Mouse (Mus musculus) midbrain, embryonic 11.5 days (tissue): ENCODE measurements around the gene Cspg4. TPM values are rescaled to one million over a fixed set of nuclear protein-coding genes. Genes with fewer than 3 reads are reported as not detected.
A peak's percentile ranks its signal among the peaks of the same experiment; 100 is the strongest.

Experiments
- ATAC-seq: fragments of 200-750 bp; cut with Nextera tagmentation; 2 replicates; pipeline ENCODE4 v1.8.0; 2017; ENCODE audit warnings: moderate TSS enrichment, moderate library complexity; ENCODE audit not compliant: low FRiP score
- DNase-seq: peaks from one replicate; pipeline ENCODE4 v3.0.0; 2015; ENCODE audit warnings: low spot score; ENCODE audit errors: missing footprints
- H3K27ac ChIP-seq: fragments of 300-500 bp; sonication (generic); 2 replicates; pipeline ENCODE4 v1.5.1; 2014; ENCODE audit warnings: low read depth, low read length
- H3K27me3 ChIP-seq: fragments of 300-500 bp; sonication (generic); 2 replicates; pipeline ENCODE4 v1.6.1; 2014; ENCODE audit warnings: mild to moderate bottlenecking, low read length, moderate library complexity, mixed read lengths; ENCODE audit not compliant: control insufficient read depth, insufficient read depth
- H3K36me3 ChIP-seq: fragments of 300-500 bp; sonication (generic); 2 replicates; pipeline ENCODE4 v1.6.1; 2014; ENCODE audit warnings: mild to moderate bottlenecking, low read length, moderate library complexity, mixed read lengths; ENCODE audit not compliant: control insufficient read depth, insufficient read depth
- H3K4me1 ChIP-seq: fragments of 300-500 bp; sonication (generic); 2 replicates; pipeline ENCODE4 v1.6.1; 2014; ENCODE audit warnings: low read length; ENCODE audit not compliant: control insufficient read depth, insufficient read depth
- H3K4me2 ChIP-seq: fragments of 300-500 bp; sonication (generic); 2 replicates; pipeline ENCODE4 v1.6.1; 2014; ENCODE audit warnings: mild to moderate bottlenecking, moderate library complexity
- H3K4me3 ChIP-seq: fragments of 300-500 bp; sonication (generic); 2 replicates; pipeline ENCODE4 v1.5.1; 2014; ENCODE audit warnings: low read depth, low read length
- H3K9ac ChIP-seq: fragments of 300-500 bp; sonication (generic); 2 replicates; pipeline ENCODE4 v1.6.1; 2014; ENCODE audit warnings: low read length
- H3K9me3 ChIP-seq: fragments of 300-500 bp; sonication (generic); 2 replicates; pipeline ENCODE4 v1.6.1; 2016; ENCODE audit warnings: low read length; ENCODE audit not compliant: control insufficient read depth
- WGBS: fragments of 180-500 bp; shearing (Covaris S2); extraction: QIAGEN DNeasy Blood & Tissue Kit; methylation state at CpG from one replicate; pipeline ENCODE4 v1.1.7; 2014; 5-methylcytosine and 5-hydroxymethylcytosine counted together
- polyA plus RNA-seq: library from polyadenylated mRNA; unstranded; fragments of >200 nt; fragmentation: Nextera tagmentation; extraction: Ambion mirVana; gene quantifications from 2 replicates; pipeline ENCODE4 v1.2.1, GENCODE M21; 2014

The Cspg4 gene
- polyA plus RNA-seq, 1 experiment from 2014 or later = 1.1 TPM

DNA sequence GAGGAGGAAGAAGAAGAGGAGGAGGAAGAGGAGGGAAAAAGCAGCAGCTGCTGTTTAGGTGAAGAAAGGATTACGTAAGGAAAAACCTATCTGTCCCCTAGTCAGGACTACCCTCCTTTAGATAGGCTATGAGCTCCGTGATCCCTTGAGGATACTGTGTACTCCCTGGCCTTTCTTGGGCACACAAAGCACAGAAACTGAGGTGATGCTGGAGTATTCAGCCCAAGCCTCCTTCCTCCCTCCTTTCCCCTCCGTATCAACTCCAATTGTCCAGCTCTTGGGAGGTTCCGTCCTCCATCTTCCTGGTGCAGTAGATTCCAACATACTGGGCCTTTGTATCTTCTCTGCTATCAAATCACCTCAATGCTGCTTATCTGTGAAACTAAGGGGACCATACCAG is 57.9 kb downstream of the Cspg4 start:
- Histone ChIP-seq H3K27me3 (no peaks in the 10 kb centered on the region), H3K4me1 (peaks cover 26% of the 10 kb centered on the region), H3K4me2 (no peak overlapping the region), H3K9me3 (no peaks in the 10 kb centered on the region; the same call in 1 of the 2 replicates), H3K27ac (no peak overlapping the region), H3K9ac (no peak overlapping the region), H3K4me3 (no peak overlapping the region), H3K36me3 (peaks cover 5% of the 10 kb centered on the region; the same call in 1 of the 2 replicates)
- WGBS = 90% methylated on average over 4 of the region's 4 CpGs
- ATAC-seq (no peak), DNase-seq (peak; percentile 75)

DNA sequence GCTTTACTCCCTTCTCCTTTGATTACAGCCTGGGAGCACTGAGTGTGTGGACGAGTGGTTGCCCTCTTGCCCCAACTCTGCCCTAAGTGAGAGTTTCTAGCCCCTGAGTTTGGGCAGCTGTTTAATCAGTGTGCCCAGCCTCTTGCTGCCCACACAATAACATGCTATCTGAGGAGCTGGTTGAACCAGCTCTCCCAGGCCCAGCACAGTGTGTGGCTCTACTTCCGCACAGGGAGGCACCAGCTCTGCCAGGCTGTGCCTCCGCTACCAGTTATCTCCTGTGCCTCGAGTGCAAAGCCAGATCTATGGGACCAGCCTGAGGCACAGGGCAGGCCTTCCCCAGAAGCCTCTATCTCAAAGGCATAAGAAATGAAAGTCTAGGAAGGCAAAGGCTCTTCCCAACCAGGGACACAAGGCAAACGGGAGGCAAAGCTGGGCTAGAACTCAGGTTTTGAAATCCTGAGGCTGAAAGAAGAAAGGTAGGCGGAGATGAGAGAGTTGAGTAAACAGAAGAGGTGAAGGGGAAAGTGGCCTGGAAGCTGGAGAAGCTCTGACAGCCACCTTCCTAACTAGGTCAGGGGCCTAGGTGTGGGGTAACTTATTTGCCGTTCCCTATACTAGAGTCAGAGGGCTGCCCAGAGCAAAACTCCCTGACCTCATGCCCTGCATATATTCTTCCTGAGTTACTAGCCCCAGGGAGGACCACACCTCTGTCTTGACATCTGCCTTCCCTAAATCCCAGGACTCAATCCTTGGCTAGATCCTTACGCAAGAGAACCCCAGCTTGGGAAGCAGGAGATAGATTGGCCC is 59.2 kb downstream of the Cspg4 start:
- no peak for ATAC-seq
- DNase-seq = peak; percentile 76
- peak overlapping the region; percentile 27 for H3K4me2 ChIP-seq
- H3K4me1 ChIP-seq = peaks cover 26% of the 10 kb centered on the region
- 0 out of 2 replicates have a peak overlapping the region, but pooled peaks have one; percentile 4 for H3K4me3 ChIP-seq
- H3K27me3 ChIP-seq = no peaks in the 10 kb centered on the region
- no peaks in the 10 kb centered on the region; the same call in 1 of the 2 replicates for H3K9me3 ChIP-seq
- peak overlapping the region; percentile 48 for H3K9ac ChIP-seq
- H3K36me3 ChIP-seq = peaks cover 5% of the 10 kb centered on the region; the same call in 1 of the 2 replicates
- no peak overlapping the region for H3K27ac ChIP-seq
- WGBS = 70% methylated on average over 8 of the region's 8 CpGs

DNA sequence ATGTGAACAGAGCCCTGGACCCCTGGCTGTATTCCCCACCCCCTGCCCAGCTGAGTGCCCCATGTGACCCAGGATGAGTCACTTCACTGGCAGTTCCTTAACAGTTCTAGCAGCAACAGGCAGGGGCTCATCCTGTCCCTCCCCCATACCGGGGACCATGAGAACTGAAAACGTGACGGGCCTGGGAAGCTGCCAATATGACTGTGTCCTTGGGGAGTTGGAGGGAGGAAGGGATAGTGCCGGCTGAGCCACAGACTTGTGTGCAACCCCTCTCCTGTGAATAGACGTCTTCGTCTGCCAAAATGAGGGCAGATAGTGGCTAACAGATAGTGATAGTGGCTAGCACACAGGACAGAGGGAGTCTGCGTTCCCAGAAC is 59.8 kb downstream of the Cspg4 start:
- Histone ChIP-seq H3K4me3 (0 out of 2 replicates have a peak overlapping the region, but pooled peaks have one; percentile 4), H3K4me1 (peaks cover 26% of the 10 kb centered on the region), H3K9ac (peak overlapping the region; percentile 48), H3K27ac (no peak overlapping the region), H3K9me3 (no peaks in the 10 kb centered on the region; the same call in 1 of the 2 replicates), H3K36me3 (peaks cover 4% of the 10 kb centered on the region; the same call in 1 of the 2 replicates), H3K4me2 (peak overlapping the region; percentile 27), H3K27me3 (no peaks in the 10 kb centered on the region)
- DNase-seq = peak; percentile 70
- ATAC-seq = no peak
- WGBS = 58% methylated on average over 7 of the region's 7 CpGs

DNA sequence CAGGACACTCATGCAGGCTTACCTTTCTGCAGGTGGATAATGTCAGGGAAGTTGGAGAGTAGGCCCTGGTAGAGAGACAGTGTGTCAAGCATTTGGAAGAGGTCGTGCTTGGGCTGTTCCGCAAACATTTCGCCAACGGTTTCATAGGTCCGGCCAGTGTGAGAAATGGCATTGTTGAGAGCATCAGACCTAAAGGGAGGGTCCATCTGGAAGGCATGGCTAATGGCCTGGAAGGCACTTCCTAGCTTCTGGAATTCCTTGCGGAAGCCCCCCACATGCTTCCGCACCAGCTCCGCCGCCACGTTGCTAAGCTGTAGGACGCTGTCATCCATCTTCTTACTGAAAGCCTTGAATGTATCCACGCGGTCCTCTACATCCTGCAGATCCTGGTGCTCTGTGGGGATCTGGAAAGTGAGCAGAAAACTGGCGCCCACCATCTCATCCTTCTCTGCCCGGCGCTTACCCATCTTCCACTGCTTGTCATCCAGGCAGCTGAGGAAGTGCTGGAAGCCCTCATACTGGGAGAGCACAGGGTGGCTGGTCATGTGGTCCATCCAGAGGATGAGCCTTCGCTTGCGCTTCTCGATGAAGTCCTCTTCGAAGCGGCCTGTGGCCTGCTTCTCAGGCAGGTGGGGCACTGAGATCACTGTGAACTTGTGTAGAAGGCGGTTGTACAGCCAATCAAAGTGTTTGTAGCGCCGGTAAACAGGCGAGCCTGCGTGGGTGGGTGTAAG is 60.6 kb downstream of the Cspg4 start:
- no peak for ATAC-seq
- Histone ChIP-seq H3K36me3 (peaks cover 2% of the 10 kb centered on the region; the same call in 1 of the 2 replicates), H3K4me1 (peaks cover 26% of the 10 kb centered on the region), H3K4me2 (peak overlapping the region; percentile 27), H3K9me3 (no peaks in the 10 kb centered on the region; the same call in 1 of the 2 replicates), H3K27me3 (no peaks in the 10 kb centered on the region), H3K4me3 (no peak overlapping the region), H3K27ac (no peak overlapping the region), H3K9ac (no peak overlapping the region; the same call in 1 of the 2 replicates)
- 91% methylated on average over 26 of the region's 26 CpGs for WGBS
- peak; percentile 75 for DNase-seq

DNA sequence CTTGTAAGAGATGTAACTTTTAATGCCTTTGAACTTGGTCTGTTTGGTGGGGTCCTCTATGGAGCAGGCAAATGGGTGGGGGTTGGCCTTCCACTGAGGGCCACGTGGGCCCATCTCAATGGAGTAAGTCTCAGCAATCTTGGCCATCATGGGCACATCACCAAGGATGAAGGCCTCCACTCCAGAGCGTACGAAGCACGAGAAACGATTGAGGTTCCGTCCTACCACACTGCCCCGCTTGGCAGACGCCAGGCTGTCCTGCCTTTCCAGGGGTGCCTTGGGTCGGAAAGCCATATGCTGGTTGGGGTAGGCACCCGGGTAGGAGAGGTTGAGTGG is 61.2 kb downstream of the Cspg4 start:
- Histone ChIP-seq H3K27ac (no peak overlapping the region), H3K36me3 (peaks cover 2% of the 10 kb centered on the region; the same call in 1 of the 2 replicates), H3K4me1 (peaks cover 26% of the 10 kb centered on the region), H3K9me3 (no peaks in the 10 kb centered on the region; the same call in 1 of the 2 replicates), H3K4me3 (no peak overlapping the region), H3K27me3 (no peaks in the 10 kb centered on the region), H3K4me2 (no peak overlapping the region), H3K9ac (no peak overlapping the region)
- 92% methylated on average over 10 of the region's 10 CpGs for WGBS
- ATAC-seq (no peak), DNase-seq (peak; percentile 56)

DNA sequence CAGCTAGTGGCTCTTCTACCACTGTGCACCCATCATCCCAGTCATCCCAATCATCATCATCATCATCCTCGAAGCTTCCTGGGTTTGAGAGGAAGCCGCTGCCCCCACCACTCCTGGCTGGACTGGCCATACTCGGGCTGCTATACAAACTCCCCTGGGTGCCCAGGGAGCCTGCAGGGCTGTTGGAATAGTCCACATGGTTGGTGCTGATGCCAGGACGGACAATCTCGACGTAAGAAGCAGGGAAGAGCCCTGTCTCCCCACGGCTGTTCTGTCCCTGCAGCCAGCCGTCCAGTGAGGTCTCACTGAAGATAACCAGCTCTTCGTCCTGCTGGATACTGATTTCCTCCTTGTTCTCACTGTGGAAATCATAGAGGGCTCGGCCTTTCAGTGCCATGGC is 61.6 kb downstream of the Cspg4 start:
- no peaks in the 10 kb centered on the region for H3K27me3 ChIP-seq
- H3K27ac ChIP-seq = no peak overlapping the region
- peaks cover 26% of the 10 kb centered on the region for H3K4me1 ChIP-seq
- 80% methylated on average over 10 of the region's 10 CpGs for WGBS
- DNase-seq (peak; percentile 79), ATAC-seq (no peak)
- peaks cover 2% of the 10 kb centered on the region; the same call in 1 of the 2 replicates for H3K36me3 ChIP-seq
- peak overlapping the region; percentile 81 for H3K4me2 ChIP-seq
- no peak overlapping the region for H3K4me3 ChIP-seq
- H3K9ac ChIP-seq = peak overlapping the region; percentile 18; the same call in 1 of the 2 replicates
- no peaks in the 10 kb centered on the region; the same call in 1 of the 2 replicates for H3K9me3 ChIP-seq

DNA sequence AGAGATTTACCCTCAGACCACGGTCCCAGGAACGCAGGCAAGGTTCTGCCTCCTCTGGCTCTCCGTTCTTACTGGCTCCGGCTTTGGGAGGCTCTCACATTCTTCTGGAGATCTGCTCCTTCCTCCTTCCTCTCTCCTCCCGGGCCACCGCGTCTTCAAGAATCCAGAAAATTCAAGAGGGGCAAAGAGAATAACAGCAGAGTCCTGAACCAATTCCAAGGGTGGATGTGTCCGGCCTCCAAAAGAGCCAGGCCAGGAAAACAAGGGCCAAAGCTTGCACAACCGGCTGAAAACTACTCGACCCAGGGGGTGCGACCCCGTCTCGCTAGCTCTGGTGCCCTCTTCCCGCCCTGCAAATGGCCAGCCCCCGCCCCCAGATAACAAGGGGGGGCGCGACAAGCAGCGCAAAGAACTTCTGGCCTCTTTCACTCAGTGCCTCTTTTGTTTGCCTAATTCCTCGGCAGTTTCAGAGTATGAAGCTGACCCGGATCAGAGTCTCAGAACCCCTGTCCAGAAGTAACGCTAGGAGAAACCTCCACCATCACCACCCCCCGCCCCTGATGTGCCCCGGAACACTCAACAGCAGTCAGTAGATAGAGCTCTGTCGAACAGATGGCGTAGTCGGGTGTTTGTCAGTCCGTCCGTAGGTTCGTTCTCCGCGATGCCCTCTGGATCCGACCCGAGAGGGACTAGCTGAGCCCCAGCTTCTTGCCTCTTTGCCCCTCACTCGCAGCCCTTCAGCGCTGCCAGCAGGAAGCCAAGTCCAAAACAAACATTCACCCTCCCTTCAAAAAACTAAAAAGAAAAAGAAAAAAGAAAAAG is 62.6 kb downstream of the Cspg4 start:
- Histone ChIP-seq H3K4me3 (peak overlapping the region; percentile 52), H3K27ac (peak overlapping the region; percentile 74), H3K9ac (peak overlapping the region; percentile 73), H3K27me3 (no peaks in the 10 kb centered on the region), H3K36me3 (no peaks in the 10 kb centered on the region), H3K9me3 (no peaks in the 10 kb centered on the region), H3K4me1 (peaks cover 26% of the 10 kb centered on the region), H3K4me2 (peak overlapping the region; percentile 81)
- WGBS = under 1% methylated on average over 35 of the region's 35 CpGs
- ATAC-seq (peak; percentile 75), DNase-seq (peak; percentile 97)

DNA sequence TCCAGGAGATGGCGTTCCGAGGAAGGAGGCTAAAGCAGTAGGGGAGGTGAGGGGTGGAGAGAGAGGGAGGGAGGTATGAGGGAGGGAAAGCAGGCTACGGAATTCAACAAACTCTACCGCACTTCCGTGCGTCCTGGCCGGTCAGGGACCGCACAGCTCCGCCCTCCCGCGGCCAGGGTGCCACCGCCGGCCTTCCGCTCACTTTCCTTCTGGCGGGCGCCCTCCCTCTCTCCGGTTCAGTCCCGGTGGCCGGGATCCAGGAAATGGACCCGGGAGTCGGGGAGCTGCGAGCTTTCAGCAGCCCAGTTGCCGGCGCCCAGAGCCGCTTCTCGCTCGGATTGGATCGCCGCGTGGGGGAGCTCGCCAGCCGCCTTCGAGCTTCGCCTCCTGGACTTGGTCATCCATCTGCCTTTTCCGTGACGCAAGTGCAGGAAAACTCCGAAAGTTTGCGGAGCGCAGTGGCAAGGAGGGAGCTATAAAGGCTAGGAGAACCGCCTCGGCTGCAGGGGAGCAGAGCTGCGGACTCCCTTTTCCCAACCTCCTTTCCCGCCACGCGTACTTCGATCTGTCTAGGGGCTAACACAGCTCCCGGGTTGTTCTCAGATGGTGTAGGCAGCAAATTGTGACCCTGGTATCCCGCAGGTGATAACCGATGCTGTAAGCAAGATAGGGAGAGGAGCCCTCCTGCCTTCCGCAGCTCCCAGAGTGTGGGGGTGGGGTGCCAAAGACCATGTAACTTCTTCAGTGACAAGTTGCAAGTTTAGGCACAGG is 63.4 kb downstream of the Cspg4 start, which contains the start of gene Snx33:
Snx33 (minus strand) TSS at position 331 of the 771 bp plus-strand sequence.
- H3K9me3 ChIP-seq = no peaks in the 10 kb centered on the region
- peak within 1 kb of the TSS; percentile 73 for H3K9ac ChIP-seq
- WGBS = under 1% methylated on average over 43 of the region's 50 CpGs
- peak within 1 kb of the TSS; percentile 81 for H3K4me2 ChIP-seq
- no peaks in the 10 kb centered on the region for H3K36me3 ChIP-seq
- peak; percentile 98 for DNase-seq
- peaks cover 24% of the 10 kb centered on the region for H3K4me1 ChIP-seq
- peak within 1 kb of the TSS; percentile 52 for H3K4me3 ChIP-seq
- peak within 1 kb of the TSS; percentile 74 for H3K27ac ChIP-seq
- H3K27me3 ChIP-seq = no peaks in the 10 kb centered on the region
- ATAC-seq = peak; percentile 85
